Mouse (Mus musculus) cortical plate, adult 2 months (tissue): ENCODE measurements around the gene St3gal3.

ENCODE experiments used
- CTCF ChIP-seq: fragments of 200-500 bp; IDR thresholded peaks from 2 replicates; pipeline ENCODE4 v1.5.1; 2011; ENCODE audit warnings: mild to moderate bottlenecking, control low read depth, low read length; ENCODE audit not compliant: insufficient read depth; ENCODE audit errors: extremely low read depth
- POLR2A ChIP-seq: fragments of 200-500 bp; IDR thresholded peaks from 2 replicates; pipeline ENCODE4 v1.6.1; 2011; ENCODE audit warnings: mild to moderate bottlenecking, low read length, control low read depth; ENCODE audit not compliant: insufficient read depth; ENCODE audit errors: extremely low read depth

DNA sequence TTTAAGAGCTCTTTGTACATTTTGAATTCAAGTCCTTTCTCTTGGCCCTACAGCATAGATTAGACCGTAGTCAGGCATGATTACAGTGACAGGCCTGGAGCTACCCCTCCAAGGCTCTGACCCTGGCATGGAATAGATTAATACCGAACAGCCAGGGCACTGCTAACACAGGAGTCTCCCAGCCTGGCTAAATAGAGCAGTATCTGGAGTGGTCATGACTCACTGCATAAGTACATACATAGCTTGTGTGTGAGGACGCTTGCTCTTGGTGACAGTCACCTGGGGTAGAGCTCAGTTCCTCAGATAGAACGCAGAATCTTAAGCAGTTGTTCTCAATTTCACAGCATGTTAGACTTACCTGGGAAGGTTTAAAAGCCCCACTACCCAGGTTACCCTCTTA lies 112.3 kb downstream of the St3gal3 start:
- TF ChIP-seq CTCF (no peak), POLR2A (no peak)
